Mouse (Mus musculus): ENCODE data around the gene Sync. TPM values are rescaled to one million over a fixed set of nuclear protein-coding genes. Genes with fewer than 3 reads are reported as not detected.

The Sync gene
- total and polyA plus RNA-seq, 2 experiments from 2014 or later = 1.9 to 2.0 TPM

GRCm38 (mm10) chr4:129260678-129261077, 26.7 kb upstream of the Sync start:
- Histone ChIP-seq H3K27me3 (ENCODE audit: insufficient read depth, low read length) (no peaks in the 10 kb centered on the region), H3K4me3 (ENCODE audit: low read length) (no peak overlapping the region), H3K36me3 (ENCODE audit: insufficient read depth, low read length) (no peaks in the 10 kb centered on the region), H3K9ac (replicated peaks; ENCODE audit: low read length) (no peak overlapping the region), H3K4me1 (ENCODE audit: insufficient read depth, low read length) (peaks cover 5% of the 10 kb centered on the region; the same call in 1 of the 2 replicates), H3K27ac (no peak overlapping the region), H3K4me2 (ENCODE audit: low read depth, low read length) (no peak overlapping the region), H3K9me3 (ENCODE audit: low read length) (no peaks in the 10 kb centered on the region)
- DNase-seq (ENCODE audit: low spot score) = peak; percentile 25
- ATAC-seq = no peak
- 14% methylated on average over 6 of the region's 6 CpGs for WGBS
- no peak for TF ChIP-seq CTCF (IDR thresholded peaks at IDR 0.05; ENCODE audit: low read depth)

GRCm38 (mm10) chr4:129261196-129261595, 26.2 kb upstream of the Sync start, which contains the start of gene C77080:
TSS of gene C77080 (minus strand) at chr4:129261404.
- peaks cover 5% of the 10 kb centered on the region; the same call in 1 of the 2 replicates for H3K4me1 ChIP-seq (ENCODE audit: insufficient read depth, low read length)
- no peak for DNase-seq (ENCODE audit: low spot score)
- H3K4me2 ChIP-seq (ENCODE audit: low read depth, low read length) = no peak within 1 kb of the TSS
- no peak within 1 kb of the TSS for H3K4me3 ChIP-seq (ENCODE audit: low read length)
- no peaks in the 10 kb centered on the region for H3K9me3 ChIP-seq (ENCODE audit: low read length)
- no peak within 1 kb of the TSS for H3K27ac ChIP-seq
- no peaks in the 10 kb centered on the region for H3K36me3 ChIP-seq (ENCODE audit: insufficient read depth, low read length)
- H3K27me3 ChIP-seq (ENCODE audit: insufficient read depth, low read length) = no peaks in the 10 kb centered on the region
- 0% methylated on average over 2 of the region's 4 CpGs for WGBS
- TF ChIP-seq CTCF (IDR thresholded peaks at IDR 0.05; ENCODE audit: low read depth) = no peak
- no peak within 1 kb of the TSS for H3K9ac ChIP-seq (replicated peaks; ENCODE audit: low read length)
- ATAC-seq = no peak

GRCm38 (mm10) chr4:129263225-129264021, 24.0 kb upstream of the Sync start:
- Histone ChIP-seq H3K27ac (no peak overlapping the region), H3K4me1 (ENCODE audit: insufficient read depth, low read length) (no peaks in the 10 kb centered on the region), H3K27me3 (ENCODE audit: insufficient read depth, low read length) (no peaks in the 10 kb centered on the region), H3K36me3 (ENCODE audit: insufficient read depth, low read length) (no peaks in the 10 kb centered on the region), H3K4me3 (ENCODE audit: low read length) (no peak overlapping the region), H3K9me3 (ENCODE audit: low read length) (no peaks in the 10 kb centered on the region), H3K4me2 (ENCODE audit: low read depth, low read length) (no peak overlapping the region), H3K9ac (replicated peaks; ENCODE audit: low read length) (no peak overlapping the region)
- peak; percentile 39 for DNase-seq (ENCODE audit: low spot score)
- no peak for TF ChIP-seq CTCF (IDR thresholded peaks at IDR 0.05; ENCODE audit: low read depth)
- 37% methylated on average over 19 of the region's 19 CpGs for WGBS
- 0 out of 2 replicates have a peak, but pooled peaks have one; percentile 21 for ATAC-seq

- no peak for ATAC-seq
- no peak for TF ChIP-seq CTCF (IDR thresholded peaks at IDR 0.05; ENCODE audit: low read depth)
- Histone ChIP-seq H3K9me3 (ENCODE audit: low read length) (no peaks in the 10 kb centered on the region), H3K4me2 (ENCODE audit: low read depth, low read length) (no peak overlapping the region), H3K4me3 (ENCODE audit: low read length) (no peak overlapping the region), H3K4me1 (ENCODE audit: insufficient read depth, low read length) (no peaks in the 10 kb centered on the region), H3K9ac (replicated peaks; ENCODE audit: low read length) (no peak overlapping the region), H3K27me3 (ENCODE audit: insufficient read depth, low read length) (no peaks in the 10 kb centered on the region), H3K36me3 (ENCODE audit: insufficient read depth, low read length) (no peaks in the 10 kb centered on the region), H3K27ac (no peak overlapping the region)
- 85% methylated on average over 4 of the region's 4 CpGs for WGBS
- no peak for DNase-seq (ENCODE audit: low spot score)
These were observed 21.2 kb upstream of the Sync start for GRCm38 (mm10) chr4:129266191-129266590.

GRCm38 (mm10) chr4:129266821-129267220, 20.6 kb upstream of the Sync start:
- H3K4me2 ChIP-seq (ENCODE audit: low read depth, low read length) = no peak overlapping the region
- H3K4me3 ChIP-seq (ENCODE audit: low read length) = no peak overlapping the region
- no peak for ATAC-seq
- no peak overlapping the region for H3K9ac ChIP-seq (replicated peaks; ENCODE audit: low read length)
- 63% methylated on average over 5 of the region's 5 CpGs for WGBS
- no peaks in the 10 kb centered on the region for H3K4me1 ChIP-seq (ENCODE audit: insufficient read depth, low read length)
- H3K9me3 ChIP-seq (ENCODE audit: low read length) = no peaks in the 10 kb centered on the region
- H3K27ac ChIP-seq = no peak overlapping the region
- no peaks in the 10 kb centered on the region for H3K27me3 ChIP-seq (ENCODE audit: insufficient read depth, low read length)
- TF ChIP-seq CTCF (IDR thresholded peaks at IDR 0.05; ENCODE audit: low read depth) = no peak
- no peaks in the 10 kb centered on the region for H3K36me3 ChIP-seq (ENCODE audit: insufficient read depth, low read length)
- DNase-seq (ENCODE audit: low spot score) = no peak

- no peaks in the 10 kb centered on the region for H3K9me3 ChIP-seq (ENCODE audit: low read length)
- no peak overlapping the region for H3K4me2 ChIP-seq (ENCODE audit: low read depth, low read length)
- H3K4me1 ChIP-seq (ENCODE audit: insufficient read depth, low read length) = 0 out of 2 replicates have a peak, but pooled peaks cover 3% of the 10 kb centered on the region
- H3K36me3 ChIP-seq (ENCODE audit: insufficient read depth, low read length) = no peaks in the 10 kb centered on the region
- H3K27me3 ChIP-seq (ENCODE audit: insufficient read depth, low read length) = no peaks in the 10 kb centered on the region
- H3K27ac ChIP-seq = no peak overlapping the region
- DNase-seq (ENCODE audit: low spot score) (no peak), ATAC-seq (no peak)
- no peak for TF ChIP-seq CTCF (IDR thresholded peaks at IDR 0.05; ENCODE audit: low read depth)
- H3K4me3 ChIP-seq (ENCODE audit: low read length) = no peak overlapping the region
- 64% methylated on average over 1 of the region's 1 CpGs for WGBS
- H3K9ac ChIP-seq (replicated peaks; ENCODE audit: low read length) = no peak overlapping the region
These were observed 18.7 kb upstream of the Sync start for GRCm38 (mm10) chr4:129268698-129269097.
